Comparison of ENCODE assay signal across 11 mouse cellular contexts in genomic region chr7:89433193-89433892, GRCm38 (mm10). TPM values are rescaled to one million over a fixed set of nuclear protein-coding genes. Genes with fewer than 3 reads are reported as not detected.
DNase-seq lines count a peak whose midpoint lies in the region; ATAC-seq and TF ChIP-seq lines count a peak whose summit lies in the region.
"Had no signal": no experiment of that assay in that cellular context is flagged by ENCODE, and none has a peak within 500 bp of the region (broad histone marks: within the 10 kb centered on the region; RNA-seq: fewer than 3 reads in every experiment).

No protein-coding gene starts in this region.

- H3K9ac ChIP-seq in stomach, embryonic 14.5 days (replicated peaks; ENCODE audit: low read depth, low read length): no peak overlapping the region; the same call in 1 of the 2 replicates
- no peak overlapping the region for H3K9ac ChIP-seq in stomach, postnatal 0 days (ENCODE audit: low read length)
- H3K9ac ChIP-seq in kidney, embryonic 15.5 days: no peak overlapping the region
- H3K9ac ChIP-seq: hindbrain, embryonic 15.5 days; liver, embryonic 14.5 days had no signal

- H3K27ac ChIP-seq in stomach, embryonic 14.5 days (ENCODE audit: low read length): peak overlapping the region; percentile 4; the same call in 1 of the 2 replicates
- H3K27ac ChIP-seq in stomach, postnatal 0 days (replicated peaks): no peak overlapping the region
- peak overlapping the region; percentile 91 for H3K27ac ChIP-seq in kidney, embryonic 15.5 days
- H3K27ac ChIP-seq: hindbrain, embryonic 15.5 days; liver, embryonic 14.5 days had no signal

- H3K27me3 ChIP-seq in stomach, embryonic 14.5 days (ENCODE audit: control insufficient read depth, insufficient read depth, low read length): no peaks in the 10 kb centered on the region
- H3K27me3 ChIP-seq in stomach, postnatal 0 days (ENCODE audit: control insufficient read depth, insufficient read depth, low read length): no peaks in the 10 kb centered on the region
- no peaks in the 10 kb centered on the region for H3K27me3 ChIP-seq in kidney, embryonic 15.5 days
- H3K27me3 ChIP-seq: hindbrain, embryonic 15.5 days had no signal

- intact Hi-C loops in heart, postnatal 10 days (cut with DNase I): no loop called here

- no peak for TF ChIP-seq CTCF in stomach, postnatal 0 days (IDR thresholded peaks at IDR 0.05; ENCODE audit: low read depth)

- H3K4me1 ChIP-seq in stomach, embryonic 14.5 days (ENCODE audit: control insufficient read depth, insufficient read depth, low read length): peaks cover 10% of the 10 kb centered on the region; the same call in 1 of the 2 replicates
- H3K4me1 ChIP-seq in stomach, postnatal 0 days (replicated peaks; ENCODE audit: control insufficient read depth, insufficient read depth): no peaks in the 10 kb centered on the region
- H3K4me1 ChIP-seq in kidney, embryonic 15.5 days: peaks cover 30% of the 10 kb centered on the region
- H3K4me1 ChIP-seq: hindbrain, embryonic 15.5 days had no signal

- DNase-seq in heart, postnatal 10 days: peak; percentile 41 to 61
- no peak for DNase-seq in heart, adult 11 months
- no peak for DNase-seq in stomach, postnatal 0 days (ENCODE audit: low spot score)
- DNase-seq in yolk sac, embryonic 10.5 days (ENCODE audit: low spot score): peak; percentile 3
- no peak for DNase-seq in spleen, adult 18-20 months
- DNase-seq in neural tube, embryonic 10.5 days (ENCODE audit: extremely low spot score, low spot score): no peak
- DNase-seq: embryo, embryonic 11 days had no signal

- H3K9me3 ChIP-seq in stomach, embryonic 14.5 days (ENCODE audit: control insufficient read depth, low read depth, low read length): no peaks in the 10 kb centered on the region
- H3K9me3 ChIP-seq in stomach, postnatal 0 days (ENCODE audit: control insufficient read depth, low read length): no peaks in the 10 kb centered on the region
- no peaks in the 10 kb centered on the region for H3K9me3 ChIP-seq in kidney, embryonic 15.5 days (replicated peaks)
- H3K9me3 ChIP-seq: hindbrain, embryonic 15.5 days had no signal

- ATAC-seq in stomach, embryonic 14.5 days (ENCODE audit: insufficient number of reproducible peaks, insufficient read depth, low FRiP score, low read depth): peak; percentile 23; the same call in 1 of the 2 replicates
- ATAC-seq in stomach, postnatal 0 days (ENCODE audit: low FRiP score, low TSS enrichment): no peak
- ATAC-seq in kidney, embryonic 15.5 days (replicated peaks; ENCODE audit: low FRiP score): no peak

- WGBS in stomach, embryonic 14.5 days: 50% methylated on average over 9 of the region's 9 CpGs
- WGBS in stomach, postnatal 0 days: 42% methylated on average over 9 of the region's 9 CpGs
- 49% methylated on average over 9 of the region's 9 CpGs for WGBS in kidney, embryonic 15.5 days

- H3K4me2 ChIP-seq in stomach, embryonic 14.5 days (replicated peaks; ENCODE audit: low read depth, low read length): no peak overlapping the region
- no peak overlapping the region for H3K4me2 ChIP-seq in stomach, postnatal 0 days (replicated peaks; ENCODE audit: low read depth)
- H3K4me2 ChIP-seq in kidney, embryonic 15.5 days: no peak overlapping the region
- H3K4me2 ChIP-seq: hindbrain, embryonic 15.5 days had no signal

- no peak overlapping the region for H3K4me3 ChIP-seq in stomach, embryonic 14.5 days (ENCODE audit: low read depth, low read length)
- no peak overlapping the region for H3K4me3 ChIP-seq in stomach, postnatal 0 days (ENCODE audit: low read depth, low read length)
- H3K4me3 ChIP-seq in kidney, embryonic 15.5 days (replicated peaks): no peak overlapping the region
- H3K4me3 ChIP-seq: hindbrain, embryonic 15.5 days had no signal

- no peak for TF ChIP-seq EP300 in stomach, postnatal 0 days (optimal IDR thresholded peaks at IDR 0.05)

- no peaks in the 10 kb centered on the region for H3K36me3 ChIP-seq in stomach, embryonic 14.5 days (ENCODE audit: control insufficient read depth, insufficient read depth, low read length)
- no peaks in the 10 kb centered on the region for H3K36me3 ChIP-seq in stomach, postnatal 0 days (ENCODE audit: control insufficient read depth, insufficient read depth, low read length)
- H3K36me3 ChIP-seq in kidney, embryonic 15.5 days: no peaks in the 10 kb centered on the region
- H3K36me3 ChIP-seq: hindbrain, embryonic 15.5 days had no signal

RNA-seq across cellular contexts. Expression of gene Fzd4, which starts 29.2 kb away (rescaled TPM):
- total RNA-seq in heart, postnatal 10 days (2021): 10 to 100 TPM; 46.3 to 49.3 TPM
- 24.2 and 24.8 TPM in 2 replicates for polyA plus RNA-seq in stomach, embryonic 14.5 days (2014; fragmentation: Nextera tagmentation; extraction: Ambion mirVana)
- polyA plus RNA-seq in stomach, postnatal 0 days (2015; fragmentation: Nextera tagmentation; extraction: Ambion mirVana): 7.5 and 8.1 TPM in 2 replicates
- 27.1 and 27.5 TPM in 2 replicates for polyA plus RNA-seq in kidney, embryonic 15.5 days (2015; fragmentation: Nextera tagmentation; extraction: Ambion mirVana)

RNA-seq across cellular contexts. Expression of gene Tmem135, which starts 29.3 kb away (rescaled TPM):
- total RNA-seq in heart, postnatal 10 days (2021): 10 to 100 TPM; 54.0 to 60.8 TPM
- polyA plus RNA-seq in stomach, embryonic 14.5 days (2014; fragmentation: Nextera tagmentation; extraction: Ambion mirVana): 33.5 and 35.7 TPM in 2 replicates
- polyA plus RNA-seq in stomach, postnatal 0 days (2015; fragmentation: Nextera tagmentation; extraction: Ambion mirVana): 21.0 and 21.2 TPM in 2 replicates
- 33.7 and 34.0 TPM in 2 replicates for polyA plus RNA-seq in kidney, embryonic 15.5 days (2015; fragmentation: Nextera tagmentation; extraction: Ambion mirVana)

Comparison
In these comparisons a context has a peak if more than half of its experiments do, and no peak if none do; other contexts are left out.
1. DNase-seq: peak in heart, postnatal 10 days (2 of 2) and yolk sac, embryonic 10.5 days (single experiment); none in heart, adult 11 months (single experiment), stomach, postnatal 0 days (single experiment), spleen, adult 18-20 months (0 of 2) and neural tube, embryonic 10.5 days (single experiment).